Mouse (Mus musculus): ENCODE measurements around the gene Timp3.

Gene Timp3

DNA sequence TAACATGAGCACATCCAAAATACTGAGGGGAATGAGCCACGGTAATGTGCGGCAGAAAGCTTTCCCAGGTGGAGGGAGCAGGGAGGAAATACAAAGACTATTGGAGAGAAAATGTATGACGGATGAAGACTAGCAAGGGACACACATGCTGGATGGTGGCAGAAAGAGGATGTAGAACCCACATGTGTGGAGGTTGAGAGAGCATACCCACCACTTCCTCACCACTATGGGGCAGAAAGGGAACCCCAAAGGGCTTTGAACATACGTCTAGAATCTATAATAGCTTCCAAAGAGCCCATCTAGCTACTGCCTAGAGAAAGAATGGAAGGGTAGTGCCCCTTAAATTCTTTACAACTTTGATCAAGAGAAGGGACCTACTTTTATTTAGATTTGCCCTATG lies 85.5 kb downstream of the Timp3 start:
- DNase-seq (ENCODE audit: low read depth, low spot score) = peak; percentile 9

- DNase-seq (ENCODE audit: low read depth, low spot score) = no peak
These were observed 86.1 kb downstream of the Timp3 start for GRCm38 (mm10) chr10:86386232-86386631.

DNA sequence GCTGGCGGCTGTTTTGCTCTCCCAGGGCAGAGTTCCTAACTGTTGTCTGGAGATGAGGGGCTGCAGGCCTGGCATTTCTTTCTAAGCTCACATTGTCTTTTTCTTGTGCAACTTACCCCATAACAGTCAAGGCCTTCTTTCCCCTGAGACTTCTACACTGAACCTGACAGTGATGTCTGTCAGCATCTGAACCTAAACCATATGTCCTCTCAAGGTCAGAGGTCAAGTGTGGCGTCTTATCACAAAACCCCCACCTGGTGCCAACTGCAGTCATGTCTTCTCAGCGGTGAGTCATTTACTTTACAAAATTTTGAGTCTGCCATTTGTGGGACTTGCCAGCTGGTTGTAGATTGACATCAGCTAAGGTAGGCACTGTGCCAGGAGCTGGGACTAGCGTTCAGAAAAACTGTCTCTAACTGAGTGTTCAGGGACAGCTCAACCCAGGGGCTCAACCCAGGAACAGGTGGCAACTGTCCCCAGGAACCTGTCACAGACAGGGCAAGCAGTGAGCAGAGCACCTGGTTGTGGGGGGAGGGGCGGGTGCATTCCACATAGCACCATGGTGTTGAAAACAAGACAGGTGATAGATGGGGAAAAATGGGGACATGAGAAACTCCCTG lies 87.8 kb downstream of the Timp3 start:
- DNase-seq (ENCODE audit: low read depth, low spot score) = no peak

GRCm38 (mm10) chr10:86388803-86389202 lies 88.6 kb downstream of the Timp3 start:
- DNase-seq (ENCODE audit: low read depth, low spot score) = no peak

DNA sequence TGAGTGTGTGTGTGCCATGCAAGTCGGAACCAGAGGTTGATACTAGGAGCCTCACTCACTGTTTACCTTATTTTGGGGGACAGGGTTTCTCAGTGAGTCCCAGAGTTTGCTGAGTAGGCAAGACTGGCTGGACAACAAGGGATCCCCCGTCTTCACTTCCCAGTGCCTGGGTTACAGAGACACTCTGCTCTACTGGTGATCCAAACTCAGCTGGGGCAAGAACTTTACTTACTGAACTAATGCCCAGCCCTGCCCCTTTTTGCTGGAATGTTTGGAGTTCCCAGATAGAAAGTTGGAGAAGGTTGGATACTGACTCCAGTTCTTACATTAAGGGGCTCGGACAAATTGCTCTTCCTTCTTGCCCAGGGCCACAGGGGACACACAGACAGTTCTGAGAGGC lies 89.2 kb downstream of the Timp3 start:
- DNase-seq (ENCODE audit: low read depth, low spot score) = no peak

DNA sequence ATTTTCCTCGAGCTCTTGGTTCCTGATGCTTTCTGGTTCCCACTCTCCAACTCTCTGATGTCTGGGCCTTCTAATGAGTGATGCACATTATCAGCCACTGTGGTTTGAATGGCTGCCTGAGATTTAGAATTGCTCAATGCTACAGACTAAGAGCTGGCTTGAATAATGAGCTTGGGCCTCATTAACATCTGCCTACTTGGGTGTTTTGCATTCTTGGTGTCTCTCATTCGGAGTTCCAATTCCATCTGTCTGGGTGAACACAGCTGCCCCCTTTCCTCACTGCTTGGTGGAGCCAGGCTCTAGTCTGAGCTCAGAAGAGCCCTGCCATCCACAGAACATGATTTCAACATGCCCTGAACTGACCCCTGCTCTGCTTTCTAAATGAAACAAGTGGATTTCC lies 89.7 kb downstream of the Timp3 start:
- DNase-seq (ENCODE audit: low read depth, low spot score) = no peak

DNA sequence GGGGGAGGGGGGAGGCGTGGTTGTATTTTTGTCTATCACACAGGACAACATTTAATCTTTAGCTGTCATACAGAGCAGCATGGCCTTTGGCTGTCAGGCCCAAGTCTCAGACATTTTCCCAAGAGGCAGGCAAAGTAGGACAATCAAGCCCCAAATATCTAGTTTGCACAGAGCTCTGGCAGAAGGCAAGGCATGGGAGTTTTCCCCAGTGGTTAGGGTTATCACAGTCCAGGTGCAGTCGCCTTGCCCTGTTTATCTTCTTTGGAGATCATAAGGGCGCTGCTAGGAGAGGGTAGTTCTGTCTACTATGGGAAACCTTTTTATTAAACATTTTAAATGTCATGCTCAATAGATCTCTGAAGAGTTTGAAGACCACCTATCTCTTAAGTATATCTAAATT lies 92.2 kb downstream of the Timp3 start:
- DNase-seq (ENCODE audit: low read depth, low spot score) = no peak

GRCm38 (mm10) chr10:86397577-86398346 lies 97.6 kb downstream of the Timp3 start:
- no peak for DNase-seq (ENCODE audit: low read depth, low spot score)

DNA sequence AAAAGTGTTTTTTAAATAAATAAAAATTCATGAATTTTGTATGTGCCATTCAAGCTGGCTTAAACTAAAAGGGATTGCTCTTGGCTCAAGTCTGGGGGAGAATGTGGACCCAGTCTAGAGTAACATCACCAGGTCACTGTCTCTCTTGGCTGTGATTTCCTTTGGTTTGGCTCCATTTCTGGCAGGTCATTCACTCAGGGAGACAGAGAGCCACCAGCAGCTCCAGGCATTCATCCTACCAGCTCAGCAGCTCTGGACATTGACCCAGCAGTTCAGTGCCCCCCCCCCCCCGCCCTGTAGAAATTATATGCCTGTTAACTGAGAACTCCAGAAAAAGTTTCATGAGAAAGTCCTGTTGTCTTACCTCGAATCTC lies 98.2 kb downstream of the Timp3 start:
- DNase-seq (ENCODE audit: low read depth, low spot score) = no peak

All from A20 (cell line).